Mouse (Mus musculus): ENCODE results near the gene Celf2.
A peak's percentile ranks its signal among the peaks of the same experiment; 100 is the strongest.

Celf2 gene

DNA sequence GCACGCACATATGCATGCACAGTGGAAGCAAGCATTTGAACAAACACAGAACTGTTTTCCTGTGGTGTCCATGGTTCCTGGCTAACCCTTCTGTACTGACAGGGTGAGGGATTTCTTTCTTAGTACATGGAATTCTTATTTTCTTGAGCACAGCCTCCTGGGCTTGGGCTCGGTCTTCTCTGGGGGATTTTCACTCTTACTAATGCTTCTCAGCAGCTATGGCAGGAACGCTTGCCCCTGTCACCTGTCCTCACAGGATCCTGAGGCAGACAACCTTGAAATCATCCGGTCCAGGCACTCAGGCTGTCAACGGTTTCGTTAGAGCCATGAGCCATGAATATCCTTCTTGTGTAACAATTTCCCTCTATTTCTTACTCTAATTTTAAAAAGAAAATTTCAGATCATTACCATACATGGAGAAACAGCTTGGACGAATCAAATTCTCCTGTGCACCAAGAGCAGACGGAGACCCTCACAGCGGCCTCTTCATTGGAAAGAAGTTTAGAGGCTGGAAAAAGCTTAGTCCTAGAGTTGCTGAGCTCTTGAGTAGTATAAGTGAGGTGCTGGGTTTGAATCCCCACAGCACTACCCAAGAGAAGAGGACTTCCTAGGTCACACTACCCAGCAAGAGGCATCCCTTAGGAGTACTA is 426.9 kb downstream of the Celf2 start:
- no peak for DNase-seq (ENCODE audit: low read depth)

DNA sequence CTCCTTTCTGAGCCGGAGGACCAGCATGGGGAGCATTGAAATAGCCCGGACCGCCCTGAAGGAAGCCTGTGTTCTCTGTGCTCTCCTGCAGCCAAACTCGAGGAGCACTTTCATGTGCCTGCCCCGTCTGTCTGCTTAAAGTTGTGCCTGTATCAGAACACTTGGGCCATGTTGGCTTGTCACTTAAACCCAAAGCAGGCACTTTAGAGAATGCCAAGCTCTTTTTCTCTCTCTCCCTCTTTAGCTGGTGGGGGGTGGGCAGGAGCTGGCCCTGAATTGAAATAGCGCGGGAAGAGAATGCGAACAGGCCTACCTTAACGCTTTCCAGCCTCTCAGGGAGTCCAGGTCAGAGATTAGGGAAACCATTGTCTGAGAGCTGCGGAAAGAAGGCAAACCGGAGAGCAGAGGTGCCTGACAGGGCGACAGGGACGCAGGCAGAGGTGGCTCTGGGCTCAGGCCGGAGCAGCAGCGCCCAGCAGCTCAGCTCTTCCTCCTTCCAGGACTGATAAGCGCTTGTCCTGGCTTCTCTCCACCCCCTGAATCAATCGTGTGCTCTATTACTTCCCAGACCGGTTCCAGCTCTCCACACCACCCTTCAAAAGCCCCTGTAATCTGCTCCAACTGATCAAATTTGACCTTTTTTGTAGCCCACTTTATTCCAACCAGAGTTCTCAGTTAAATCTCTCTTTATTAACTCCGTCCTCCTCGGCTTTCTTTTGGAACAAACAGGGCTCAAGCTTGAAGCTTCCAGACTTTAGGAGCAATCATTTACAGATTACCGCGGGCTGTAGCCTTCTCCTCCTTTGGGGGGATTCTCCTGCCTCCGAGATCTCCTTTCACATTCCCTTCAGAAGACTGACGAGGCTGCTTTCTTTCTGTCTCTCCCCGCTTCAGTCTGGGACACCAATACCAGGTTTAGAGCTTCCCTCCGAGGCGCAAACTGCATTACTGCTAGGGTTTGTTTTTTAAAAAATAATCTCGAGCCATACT is 428.3 kb downstream of the Celf2 start:
- DNase-seq (ENCODE audit: low read depth): no peak

DNA sequence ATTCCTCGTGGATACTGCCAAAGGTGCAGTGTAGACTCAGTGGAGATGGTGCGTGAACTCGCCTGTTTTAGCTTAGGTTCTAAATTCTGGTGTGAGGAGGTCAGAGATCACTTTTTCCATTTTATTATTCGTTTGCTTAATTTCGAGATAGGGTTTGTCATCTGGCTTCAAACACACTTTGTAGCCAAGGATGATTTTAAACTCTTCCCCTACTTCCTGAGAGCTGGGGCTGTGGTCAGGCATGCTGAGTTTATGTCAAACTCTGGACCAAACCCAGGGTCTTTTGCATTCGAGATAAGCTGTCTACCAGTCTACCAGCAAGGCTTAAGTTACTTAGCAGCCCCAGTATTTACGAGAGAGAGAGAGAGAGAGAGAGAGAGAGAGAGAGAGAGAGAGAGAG is 429.3 kb downstream of the Celf2 start:
- DNase-seq (ENCODE audit: low read depth): no peak

DNA sequence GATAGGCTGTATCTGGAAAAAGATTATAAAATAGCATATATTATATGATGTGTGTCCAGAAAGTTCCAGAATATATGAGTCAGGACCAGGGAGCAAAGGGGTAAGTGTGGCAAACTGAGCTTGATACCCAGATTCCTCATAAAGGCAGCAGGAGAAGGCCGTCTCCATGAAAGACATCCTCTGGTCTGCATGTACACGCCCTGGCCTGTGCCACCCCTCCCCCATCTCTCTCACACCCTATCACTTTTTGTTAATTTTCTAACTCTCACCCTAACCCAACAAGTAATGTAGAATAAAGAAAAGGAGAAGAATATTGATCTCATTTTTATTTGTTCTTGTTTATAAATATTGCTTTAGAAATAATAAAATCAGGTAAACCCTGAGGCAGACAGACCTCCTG is 430.0 kb downstream of the Celf2 start:
- DNase-seq (ENCODE audit: low read depth): no peak

DNA sequence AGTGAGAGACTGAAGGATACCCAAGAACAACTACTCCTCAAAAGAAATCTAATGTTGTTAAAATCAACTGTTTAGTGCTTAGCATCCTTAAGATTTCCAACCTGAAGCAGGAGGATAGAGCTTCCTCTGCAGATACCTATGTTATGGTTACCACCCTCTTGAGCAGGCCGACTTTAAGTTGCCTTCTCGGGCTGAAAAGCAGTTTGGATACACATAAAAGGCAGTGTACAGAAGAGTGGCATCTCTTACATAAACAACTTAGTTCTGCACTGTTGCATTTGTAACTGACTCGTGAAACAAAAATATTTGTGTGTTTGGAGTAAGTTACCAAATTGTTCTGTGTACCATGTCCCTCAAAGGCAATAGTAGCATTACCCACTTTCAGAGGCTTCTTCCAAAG is 435.6 kb downstream of the Celf2 start:
- DNase-seq (ENCODE audit: low read depth): no peak

DNA sequence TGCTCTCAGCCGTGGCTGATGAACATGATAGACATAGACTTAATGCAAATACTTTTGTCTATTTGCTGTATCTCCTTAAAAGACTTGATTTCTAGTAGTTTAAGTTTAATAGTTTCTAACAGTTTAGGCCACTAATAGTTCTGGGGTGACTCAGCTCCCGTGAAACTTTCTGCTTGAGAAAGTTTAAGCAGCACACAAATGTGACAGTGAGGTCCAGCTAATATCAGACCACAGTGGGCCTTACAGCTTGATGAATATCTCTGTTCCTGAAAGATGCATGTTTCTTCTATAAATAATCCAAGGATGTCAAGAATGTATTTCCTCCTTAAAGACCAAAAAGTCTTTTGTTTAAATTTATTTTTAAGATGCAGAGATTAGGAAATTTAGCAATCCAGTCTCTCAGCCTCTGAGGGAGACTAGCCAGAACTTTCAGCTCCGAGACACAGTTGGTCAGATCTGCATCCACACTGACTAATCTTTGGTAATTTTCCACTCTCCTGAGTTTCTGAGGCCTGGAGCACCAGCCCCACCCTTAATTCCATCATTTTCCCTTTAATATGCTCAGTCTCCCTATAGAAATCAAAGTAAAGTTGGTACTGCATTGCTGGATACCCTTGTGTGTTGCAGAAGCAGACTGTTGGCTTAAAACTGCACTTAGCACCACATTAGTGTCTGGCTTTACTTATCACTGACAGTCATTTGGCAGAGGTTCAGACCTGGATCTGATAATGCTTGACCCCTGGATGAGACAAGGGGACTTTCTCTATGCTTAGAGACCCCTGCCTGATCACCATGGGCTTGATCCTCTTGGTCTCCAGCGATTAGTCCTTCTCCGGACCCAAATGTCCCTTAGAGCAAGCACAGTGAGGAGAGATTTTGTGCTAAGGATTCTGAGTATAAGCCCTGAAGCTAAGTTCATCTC is 436.8 kb downstream of the Celf2 start:
- no peak for DNase-seq (ENCODE audit: low read depth)

DNA sequence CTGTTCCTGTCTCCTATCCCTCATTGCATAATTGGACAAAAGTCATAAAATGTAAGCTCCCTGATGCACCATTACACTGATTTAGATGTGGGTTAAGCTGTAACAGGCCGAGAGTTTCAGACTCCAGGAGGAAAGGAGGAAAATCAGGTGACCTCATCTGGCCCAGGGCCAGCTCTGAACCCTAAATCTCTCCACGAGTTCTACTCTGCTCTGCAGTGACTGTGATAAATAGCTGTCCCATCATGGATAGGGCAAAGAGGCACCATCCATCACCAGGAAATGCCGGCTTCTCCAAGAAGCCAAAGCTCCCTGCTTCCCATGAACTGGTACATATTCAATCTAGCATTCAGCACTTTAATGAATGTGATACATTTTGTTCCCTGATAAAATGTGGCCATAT is 439.9 kb downstream of the Celf2 start:
- DNase-seq (ENCODE audit: low read depth): no peak

DNA sequence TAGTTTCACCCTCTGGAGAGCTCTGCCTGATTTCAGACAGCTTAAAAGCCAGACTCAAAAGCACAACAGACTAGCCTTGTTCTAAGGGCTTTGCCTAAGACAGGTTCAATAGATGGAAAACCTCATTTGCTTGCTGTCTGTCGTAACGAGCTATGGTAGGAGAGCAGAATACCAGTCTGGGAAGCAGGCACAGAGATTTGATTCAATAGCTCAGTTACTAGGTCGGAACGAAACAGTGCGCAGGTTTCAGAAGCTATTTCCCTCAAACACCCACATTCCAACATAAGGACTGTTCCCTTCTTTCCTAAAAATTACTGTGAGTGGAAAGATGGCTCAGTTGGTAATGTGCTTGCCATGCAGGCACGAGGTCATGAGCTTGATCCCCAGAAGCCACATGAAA is 441.1 kb downstream of the Celf2 start:
- no peak for DNase-seq (ENCODE audit: low read depth)

DNA sequence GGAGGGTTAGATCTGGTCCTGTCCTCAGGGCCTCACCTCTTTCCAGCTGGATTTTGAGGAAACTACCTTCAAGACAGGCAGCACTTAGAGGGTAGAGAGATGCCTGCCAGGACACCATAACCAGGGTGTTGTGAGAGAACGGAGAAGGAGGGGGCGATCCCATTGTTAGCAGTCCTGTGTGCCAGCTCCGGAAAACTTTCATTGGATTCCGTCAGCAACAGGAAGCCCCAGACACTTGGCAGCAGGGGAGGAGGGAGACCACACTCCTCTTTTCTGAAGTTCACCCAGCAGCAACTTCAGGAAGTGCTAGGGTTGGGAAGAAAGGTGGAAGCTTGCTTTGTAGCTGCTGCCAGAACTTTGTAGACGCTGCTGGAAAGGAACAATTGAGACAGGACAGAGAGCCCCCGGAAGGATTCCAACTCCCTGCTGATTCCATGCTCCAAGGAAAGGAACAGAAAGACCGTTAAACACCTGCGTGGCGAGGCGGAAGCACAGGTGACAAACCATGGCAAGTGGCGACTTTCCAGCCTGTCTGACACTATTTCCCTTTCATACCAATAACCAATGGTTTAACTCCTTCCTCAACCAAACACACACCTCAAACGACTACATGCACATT is 445.7 kb downstream of the Celf2 start:
- DNase-seq (ENCODE audit: low read depth): no peak

DNA sequence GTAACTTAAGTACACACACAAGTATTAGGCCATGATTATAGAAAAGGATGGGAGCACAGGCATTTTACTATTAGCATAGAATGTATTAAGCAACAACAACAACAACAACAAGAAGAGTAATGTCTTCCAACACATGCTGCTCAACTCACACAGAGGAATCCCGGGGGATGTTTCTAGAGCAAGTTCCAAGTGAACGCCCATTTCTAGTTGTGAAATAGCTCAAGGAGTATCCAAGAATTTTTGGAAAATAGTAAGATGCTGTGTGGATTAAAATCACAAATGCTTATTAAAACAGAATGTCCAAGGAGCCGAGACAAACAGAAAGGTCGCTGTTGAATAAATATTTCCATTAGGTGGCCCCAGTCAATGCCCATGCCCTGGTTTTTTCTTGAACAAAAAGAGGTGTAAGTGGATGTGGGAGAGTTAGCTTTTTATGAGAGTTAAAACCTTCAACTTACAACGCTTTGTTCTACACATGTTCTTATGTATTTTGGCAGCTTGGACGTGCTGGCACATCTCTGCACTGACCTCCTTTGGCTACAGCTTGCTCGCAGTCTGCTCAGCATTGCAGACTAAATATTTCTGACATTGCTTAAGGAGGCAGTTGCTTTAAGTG is 448.8 kb downstream of the Celf2 start:
- DNase-seq (ENCODE audit: low read depth): peak; percentile 47

DNA sequence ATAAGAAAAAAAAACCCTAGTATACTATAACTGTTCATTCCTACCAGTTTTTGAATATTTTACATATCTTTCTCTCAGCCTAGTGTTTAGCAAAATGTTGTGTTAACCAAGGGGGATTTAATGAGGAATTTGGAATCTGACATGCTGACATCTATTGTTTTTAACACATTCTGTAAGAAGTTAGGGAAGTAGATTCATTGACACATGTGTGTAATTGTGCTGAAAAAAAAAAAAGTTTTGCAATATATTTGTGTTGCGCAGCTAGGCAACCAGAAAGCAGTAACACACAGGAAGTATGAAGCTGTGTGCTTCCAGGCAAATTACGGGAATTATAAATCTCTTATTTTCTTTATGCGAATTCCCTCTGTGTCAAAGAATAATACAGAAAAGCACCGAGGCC is 453.0 kb downstream of the Celf2 start:
- peak; percentile 62 for DNase-seq (ENCODE audit: low read depth)

DNA sequence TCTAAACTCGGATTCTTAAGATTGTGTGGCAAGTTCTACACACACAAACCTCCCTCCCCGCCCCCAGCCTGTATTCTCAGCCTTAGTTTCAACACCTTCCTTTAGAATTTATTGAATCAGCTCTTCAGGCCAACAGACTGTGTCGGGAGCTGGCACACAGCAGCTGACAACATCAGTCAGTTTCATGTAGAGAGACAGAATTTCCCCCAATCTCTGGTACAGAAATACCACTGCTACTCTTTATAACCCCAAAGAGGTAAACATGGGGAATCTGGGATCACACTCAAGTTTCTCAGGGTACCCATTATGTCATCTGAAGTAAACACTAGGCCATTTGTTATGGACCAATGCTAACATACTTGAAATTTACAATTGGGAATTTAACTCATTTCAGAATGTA is 453.4 kb downstream of the Celf2 start:
- DNase-seq (ENCODE audit: low read depth): peak; percentile 82

DNA sequence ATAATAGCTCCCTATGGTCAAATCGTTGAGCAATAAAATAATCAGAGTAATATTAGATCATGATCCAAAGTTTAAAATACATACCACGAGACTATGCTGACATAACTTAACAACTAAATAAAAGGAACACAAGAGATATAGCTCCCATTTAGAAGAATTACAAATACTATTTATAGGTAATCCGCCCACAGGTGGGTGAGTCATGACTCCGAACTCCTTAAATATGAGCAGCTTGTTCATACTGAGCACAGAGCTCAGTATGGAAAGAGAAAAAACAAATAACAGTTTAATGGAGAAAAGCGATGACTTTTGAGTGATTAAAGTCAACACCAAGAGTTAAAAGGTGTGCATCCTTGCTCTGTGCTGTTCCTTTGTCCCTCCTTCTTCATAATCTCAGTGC is 458.3 kb downstream of the Celf2 start:
- DNase-seq (ENCODE audit: low read depth): no peak

DNA sequence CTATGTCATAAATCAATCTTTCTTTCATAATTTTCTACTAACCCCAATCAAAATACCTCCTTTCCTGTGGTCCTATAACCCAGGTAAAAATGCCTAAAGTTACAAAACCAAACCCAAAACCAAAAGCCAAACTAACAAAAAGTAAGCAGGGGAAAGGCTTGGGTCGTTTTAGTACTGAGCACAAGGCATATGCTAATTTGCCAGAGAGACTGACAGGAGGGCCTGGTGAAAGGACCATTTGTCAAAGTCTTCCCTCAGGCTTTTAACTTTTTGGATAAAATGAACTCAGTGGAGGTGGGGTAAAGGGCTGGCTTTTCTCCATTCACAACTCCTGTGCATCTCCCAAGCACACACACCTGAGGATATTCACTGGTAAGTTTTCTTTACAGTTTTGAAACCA is 463.2 kb downstream of the Celf2 start:
- DNase-seq (ENCODE audit: low read depth): no peak

DNA sequence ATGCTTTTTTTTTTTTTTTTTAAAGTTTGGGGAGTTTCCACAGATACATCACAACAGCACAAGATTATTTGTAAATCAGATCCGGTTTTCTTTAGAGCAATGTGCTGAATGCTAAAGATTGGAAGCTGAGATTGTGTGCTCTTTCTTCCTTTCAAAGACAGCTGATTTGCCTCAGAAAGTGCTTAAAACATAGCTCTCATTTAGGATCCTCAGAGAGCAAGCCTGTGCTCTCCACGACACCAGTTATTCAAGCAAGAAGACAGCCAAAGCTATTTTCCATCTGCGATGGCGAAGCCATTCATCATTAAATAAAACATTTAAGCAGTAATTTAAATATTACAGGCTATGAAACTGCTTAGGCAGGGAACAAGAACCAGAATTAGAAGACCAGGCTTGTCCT is 463.8 kb downstream of the Celf2 start:
- DNase-seq (ENCODE audit: low read depth): no peak

DNA sequence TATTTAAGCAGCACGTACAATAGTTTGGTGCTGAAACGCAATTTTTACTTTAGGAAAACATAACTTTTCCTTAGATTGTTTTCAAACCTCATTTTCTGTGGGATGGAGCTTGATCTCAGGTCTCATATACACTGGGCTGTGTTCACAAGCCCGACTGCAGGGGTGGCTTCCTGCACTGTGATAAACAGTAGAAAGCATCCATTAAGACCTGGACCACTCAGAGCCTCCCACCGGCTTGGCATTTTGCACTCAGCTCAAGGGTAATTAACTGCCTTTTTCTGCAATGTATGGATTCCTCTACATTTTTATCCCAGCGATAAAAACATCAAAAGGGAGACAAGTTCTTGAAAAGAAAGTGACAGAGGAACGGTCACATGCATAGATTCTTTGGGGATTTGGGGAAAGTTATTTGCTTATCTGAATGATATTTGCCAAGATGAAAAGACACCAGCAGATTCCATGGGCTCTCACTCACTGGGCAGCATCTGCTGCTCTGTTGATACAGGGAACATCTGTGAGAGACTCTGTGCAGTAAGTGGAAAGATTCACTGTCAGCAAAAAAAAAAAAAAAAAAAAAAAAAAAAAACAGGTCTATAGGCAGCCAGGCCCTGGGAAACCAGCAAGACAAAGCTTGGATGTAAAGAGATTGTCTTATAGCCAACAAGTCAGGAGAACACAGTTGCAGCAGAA is 465.4 kb downstream of the Celf2 start:
- no peak for DNase-seq (ENCODE audit: low read depth)

DNA sequence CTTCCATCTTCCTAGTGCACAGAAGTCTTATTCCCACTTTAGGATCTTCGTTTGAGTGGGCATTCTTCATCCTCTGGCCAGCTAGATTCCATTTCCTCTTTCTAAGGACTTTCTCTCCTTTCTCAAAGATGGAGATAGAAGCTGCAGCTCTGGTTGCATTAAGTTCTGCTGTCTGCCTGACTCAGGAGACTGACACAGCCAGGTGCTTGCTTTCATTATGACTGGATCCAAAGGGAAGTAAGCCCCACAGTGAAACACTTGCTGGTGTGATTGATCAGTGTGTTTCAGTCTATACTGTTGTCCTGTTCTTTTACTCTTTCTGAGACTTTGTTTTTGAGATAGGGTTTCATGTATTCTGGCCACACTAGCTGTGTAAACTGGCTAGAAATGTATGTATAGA is 468.4 kb downstream of the Celf2 start:
- no peak for DNase-seq (ENCODE audit: low read depth)

DNA sequence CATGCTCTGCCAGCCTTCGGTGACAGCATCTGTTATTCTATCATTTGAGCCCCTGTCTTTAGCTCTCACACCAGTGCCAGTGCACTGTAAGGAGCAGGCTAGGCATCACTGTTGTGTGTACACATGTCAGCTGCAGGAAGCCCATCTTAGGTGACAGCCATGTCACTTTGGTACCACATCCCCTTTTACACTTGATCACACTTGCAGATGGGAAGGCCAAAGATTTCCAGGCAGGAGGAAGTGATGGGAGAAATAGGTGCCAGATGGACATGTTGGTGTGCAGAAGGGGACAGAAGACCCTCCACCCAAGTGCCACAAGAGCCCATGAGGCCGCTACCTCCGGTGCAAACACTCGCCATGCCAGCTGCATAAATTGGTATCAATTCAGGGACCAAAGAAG is 470.4 kb downstream of the Celf2 start:
- DNase-seq (ENCODE audit: low read depth): no peak

DNA sequence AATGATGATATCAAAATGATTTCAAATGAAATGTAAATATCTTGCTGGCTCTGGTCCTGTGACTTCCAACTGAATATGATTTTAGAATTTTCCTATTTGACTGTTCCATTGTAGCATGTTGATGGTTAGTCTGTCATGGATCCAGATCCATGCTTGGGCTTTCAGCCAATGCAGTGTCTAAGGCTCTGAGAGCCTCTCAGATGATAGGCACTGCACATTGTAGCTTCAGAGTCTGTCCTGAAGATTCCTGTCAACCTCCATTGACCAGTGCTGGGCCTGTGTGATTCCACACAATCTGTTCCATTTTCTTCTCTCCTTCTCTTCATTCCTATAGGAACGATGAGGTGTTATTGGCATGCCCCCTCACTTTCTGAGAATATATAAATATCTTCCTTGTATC is 478.0 kb downstream of the Celf2 start:
- DNase-seq (ENCODE audit: low read depth): no peak

DNA sequence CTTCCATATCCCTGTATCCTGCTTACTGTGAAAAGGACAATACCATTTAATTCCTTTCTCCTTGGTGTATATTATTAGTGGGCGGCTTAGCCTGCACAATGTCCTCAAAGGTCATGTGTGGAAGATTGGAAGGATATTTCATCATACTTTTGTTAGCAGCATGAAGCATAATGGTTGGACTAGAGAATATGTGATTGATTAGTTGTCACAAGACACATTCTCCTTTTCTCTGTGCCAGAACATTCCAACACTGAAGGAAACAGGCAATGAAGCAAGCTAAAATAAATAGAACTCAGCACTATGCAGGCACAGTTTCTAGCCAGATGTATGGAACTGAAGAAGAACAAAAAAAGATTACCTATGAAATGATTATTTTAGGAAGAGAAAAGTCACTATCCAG is 482.6 kb downstream of the Celf2 start:
- no peak for DNase-seq (ENCODE audit: low read depth)

DNA sequence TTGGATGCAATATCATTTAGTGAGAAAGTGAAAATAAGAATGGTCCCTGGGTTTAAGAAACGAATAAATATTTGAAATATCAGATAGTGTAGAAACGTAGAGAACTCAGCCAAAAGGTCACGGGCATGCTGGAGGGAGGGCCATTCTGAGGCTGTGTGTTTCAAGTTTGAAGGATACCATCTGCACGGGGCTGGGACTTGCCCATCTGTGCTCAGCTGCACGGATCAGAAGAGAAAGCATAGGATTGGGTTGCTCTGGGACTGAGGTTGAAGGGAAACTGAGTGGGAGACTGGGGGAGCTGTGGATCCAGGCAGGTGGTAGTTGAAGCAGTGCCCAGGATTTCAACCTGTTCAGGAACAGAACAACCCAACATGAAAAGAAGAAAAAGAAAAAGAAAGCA is 483.8 kb downstream of the Celf2 start:
- DNase-seq (ENCODE audit: low read depth): no peak

Data from fibroblast of lung, adult 2 months (primary cell).